Mouse (Mus musculus) c-Kit-positive CD71-negative TER-119-negative erythroid progenitor cells, embryonic 14.5 days (primary cell): ENCODE data around the gene Olfr1192-ps1.
"Not testable (repeated sequence)": the region's sequence is repeated elsewhere in the genome, so short reads cannot be mapped to it uniquely, and the experiment has no call there.

Source experiments
- DNase-seq: peaks from one replicate; pipeline ENCODE4 v3.0.0-alpha.2; 2013; ENCODE audit warnings: low read depth

Olfr1192-ps1 gene

GRCm38 (mm10) chr2:88648209-88648608, at the start of gene Olfr1192-ps1:
Olfr1192-ps1 (plus strand) TSS chr2:88648509.
- no peak for DNase-seq

DNA sequence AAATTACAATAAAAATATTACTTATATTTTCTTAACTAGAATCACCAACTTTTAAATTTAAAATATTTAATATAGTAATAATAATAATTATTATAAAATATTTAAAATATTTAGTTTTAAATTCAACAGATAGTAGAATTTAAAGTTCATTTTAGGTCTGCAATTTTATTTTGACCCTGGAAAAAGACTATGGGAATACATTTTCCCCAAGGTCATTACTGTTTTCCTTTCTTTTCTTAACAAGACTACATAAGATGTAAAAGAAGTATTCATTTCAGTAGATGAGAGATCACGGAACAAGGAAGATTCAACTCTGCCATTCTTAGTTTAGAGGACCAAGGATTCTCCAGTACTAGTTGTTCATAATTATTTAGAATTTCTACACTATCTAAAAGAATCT, 8.1 kb upstream of the Olfr1192-ps1 start, which contains the start of gene Olfr1191-ps1:
Gene Olfr1191-ps1, plus strand, starts transcription at position 301 of the 400 bp plus-strand sequence.
- DNase-seq = not testable (repeated sequence)

- DNase-seq = not testable (repeated sequence)
Observed at GRCm38 (mm10) chr2:88675328-88675727, 27.0 kb downstream of the Olfr1192-ps1 start, which contains the start of gene Olfr1193. Olfr1193 (plus strand) TSS chr2:88675628.

DNA sequence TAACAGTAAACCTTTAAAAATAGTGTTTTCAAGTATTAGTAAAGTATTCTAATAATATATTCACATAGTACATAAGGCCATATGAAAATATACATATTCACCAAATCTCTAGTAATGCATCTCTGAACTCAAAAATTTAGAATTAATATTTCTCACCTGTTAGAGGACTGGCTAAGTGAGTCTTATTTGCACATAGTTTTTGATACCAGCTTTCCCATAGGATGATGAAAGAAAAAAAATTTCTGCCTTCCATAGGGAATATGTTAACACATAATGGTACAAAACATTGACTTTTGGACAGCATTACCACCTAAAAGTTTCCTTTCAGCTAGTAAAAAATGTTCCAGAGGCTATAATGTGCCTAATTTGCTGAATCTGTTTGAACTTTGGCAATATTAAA, 40.8 kb downstream of the Olfr1192-ps1 start, which contains the start of gene Olfr1195:
Gene Olfr1195, minus strand, starts transcription at position 101 of the 400 bp plus-strand sequence.
- no peak for DNase-seq

- no peak for DNase-seq
Observed at GRCm38 (mm10) chr2:88704497-88704896, 56.2 kb downstream of the Olfr1192-ps1 start, which contains the start of gene Olfr1196. Olfr1196 (minus strand) TSS chr2:88704597.
